Mouse (Mus musculus) retina, adult 2 months (tissue): Measurements from ENCODE around the gene Card10.

Source experiments
- DNase-seq: peaks from one replicate; pipeline ENCODE4 v3.0.0-alpha.2; 2012; ENCODE audit warnings: low read depth, low spot score

Card10 gene

DNA sequence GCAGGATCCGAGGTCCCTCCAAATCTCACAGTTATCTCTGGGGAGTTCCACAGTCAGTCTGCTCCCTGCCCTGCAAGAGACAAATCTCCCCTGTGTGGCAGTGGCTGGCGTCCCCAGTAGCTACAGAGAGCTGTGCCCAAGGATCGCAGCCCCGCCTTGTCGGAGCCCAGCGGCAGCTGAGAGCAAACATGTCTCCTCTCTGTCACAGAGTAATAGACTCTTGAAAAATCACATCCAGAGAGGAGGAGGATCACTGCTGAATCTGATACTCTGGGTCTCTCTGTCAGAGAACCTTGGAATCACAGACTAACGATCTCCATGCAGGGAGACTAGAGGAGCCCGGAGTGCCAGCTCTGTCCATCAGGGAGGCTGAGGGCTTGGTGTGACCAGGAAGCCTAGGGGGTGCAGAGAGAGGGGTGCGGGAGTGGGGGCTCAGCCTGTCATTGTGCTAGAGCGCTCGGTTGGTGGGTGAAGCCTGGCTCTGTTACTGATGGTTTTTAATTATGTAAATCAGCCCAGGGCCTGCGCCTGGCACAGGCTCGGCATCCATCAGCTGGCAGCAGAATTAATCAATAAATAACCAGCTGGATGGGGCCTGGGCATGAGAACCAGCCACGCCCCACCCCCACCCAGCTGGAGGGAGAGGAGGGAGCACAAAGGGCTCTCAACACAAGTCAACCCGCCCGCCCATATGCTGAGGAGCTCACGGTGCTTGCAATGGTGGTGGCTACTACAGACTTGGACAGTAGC, 67.2 kb downstream of the Card10 start:
- no peak for DNase-seq

DNA sequence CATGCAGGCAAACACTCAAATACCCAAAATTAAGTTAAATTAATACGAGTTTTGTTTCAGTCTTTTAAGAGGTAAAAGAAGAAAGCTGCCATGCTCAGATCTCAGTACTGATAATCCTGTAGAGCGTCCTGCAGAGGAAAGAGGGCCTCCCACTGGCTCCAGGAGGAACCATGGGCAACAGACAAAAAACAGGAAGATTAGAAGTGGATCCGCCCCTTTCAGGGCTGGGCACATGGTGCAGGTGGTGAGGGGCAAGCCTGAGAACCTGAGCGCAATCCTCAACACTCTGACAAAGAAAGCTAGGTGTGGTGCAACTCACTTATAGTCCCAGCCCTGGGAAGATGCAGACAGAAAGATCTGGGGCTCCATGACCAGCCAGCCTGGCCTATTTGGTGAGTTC, 71.0 kb downstream of the Card10 start:
- DNase-seq, result no peak

DNA sequence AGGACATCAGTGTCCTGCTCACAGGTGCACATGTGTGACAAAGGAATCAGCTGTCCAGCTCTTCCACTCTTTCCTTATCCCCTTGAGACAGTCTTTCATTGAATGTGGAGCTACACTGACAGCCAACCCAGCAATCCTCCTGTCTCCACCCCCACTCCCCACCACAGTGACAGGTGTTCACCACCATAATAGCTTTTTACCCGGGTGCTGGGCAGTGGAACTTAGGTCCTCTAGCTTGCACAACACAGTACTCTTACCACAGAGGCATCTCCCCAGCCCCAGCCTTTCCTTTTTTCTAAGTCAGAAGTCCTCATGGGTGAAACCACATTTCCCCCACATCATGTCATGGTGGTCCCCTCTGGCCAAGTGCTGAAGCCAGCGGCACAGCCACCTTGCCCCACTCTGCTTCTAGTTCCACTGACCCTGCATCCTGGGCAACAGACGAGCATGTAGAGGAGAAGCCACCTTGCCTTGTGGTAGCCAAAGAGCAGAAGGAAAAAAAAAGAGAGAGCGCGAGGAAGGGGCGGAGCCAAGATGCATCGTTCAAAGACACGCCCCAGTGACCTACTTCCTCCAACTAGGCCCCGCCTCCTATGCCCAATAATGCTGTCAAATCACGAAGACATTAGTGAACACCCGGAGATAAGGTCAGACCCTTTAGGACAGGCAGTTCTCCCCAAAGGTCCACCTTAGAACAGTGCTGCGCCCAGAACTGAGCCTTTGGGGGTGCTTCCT, 72.4 kb downstream of the Card10 start:
- DNase-seq, result no peak

DNA sequence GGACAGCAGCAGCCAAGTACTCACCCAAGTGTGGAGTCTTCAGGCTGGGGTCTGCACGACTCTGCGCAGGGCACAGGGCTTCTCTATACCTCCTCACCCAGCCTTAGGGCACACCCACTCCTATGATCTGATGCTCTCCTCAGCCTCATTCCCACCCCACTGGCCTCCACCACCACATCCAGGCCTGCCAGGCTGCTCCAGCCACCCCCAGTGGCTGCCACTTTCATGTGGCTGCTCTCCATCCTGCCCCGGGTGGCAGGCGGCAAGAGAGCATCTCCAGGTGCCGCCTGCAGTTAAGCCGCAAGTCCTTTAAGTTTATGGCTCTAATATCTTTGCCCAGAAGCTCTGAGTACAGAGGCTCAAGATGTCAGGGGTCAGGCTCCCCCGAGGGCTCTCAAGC, 76.1 kb downstream of the Card10 start:
- no peak for DNase-seq
